Mouse (Mus musculus): Measurements from ENCODE around the gene Mllt6.

Mllt6 gene

GRCm38 (mm10) chr11:97666794-97667193 is 3.6 kb downstream of the Mllt6 start:
- DNase-seq (ENCODE audit: low spot score in 2 of 2) = no peak

- no peak for DNase-seq (ENCODE audit: low spot score in 2 of 2)
Measured at GRCm38 (mm10) chr11:97668160-97668559, 4.9 kb downstream of the Mllt6 start.

GRCm38 (mm10) chr11:97669268-97669667 is 6.1 kb downstream of the Mllt6 start:
- DNase-seq (ENCODE audit: low spot score in 2 of 2) = no peak

DNA sequence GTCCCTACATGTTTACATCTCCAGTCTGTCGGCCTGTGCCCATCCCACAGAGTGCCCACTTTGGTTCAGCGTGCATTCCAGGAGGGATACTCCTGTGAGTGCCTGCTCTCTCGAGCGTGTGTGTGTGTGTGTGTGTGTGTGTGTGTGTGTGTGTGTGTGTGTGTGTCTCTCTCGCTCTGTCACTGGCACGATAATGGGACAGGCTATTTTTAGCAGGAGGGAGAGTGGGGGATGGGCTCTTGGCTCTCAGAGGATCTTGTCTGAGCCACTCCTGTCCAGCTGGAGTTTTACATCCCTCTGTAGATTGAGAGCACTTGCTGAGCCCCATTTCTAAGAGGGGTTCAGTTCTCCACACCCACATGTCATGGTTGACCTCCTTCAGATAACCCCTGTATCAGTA is 6.6 kb downstream of the Mllt6 start:
- DNase-seq (ENCODE audit: low spot score in 2 of 2) = peak in 1 of 2 experiments; percentile 44

DNA sequence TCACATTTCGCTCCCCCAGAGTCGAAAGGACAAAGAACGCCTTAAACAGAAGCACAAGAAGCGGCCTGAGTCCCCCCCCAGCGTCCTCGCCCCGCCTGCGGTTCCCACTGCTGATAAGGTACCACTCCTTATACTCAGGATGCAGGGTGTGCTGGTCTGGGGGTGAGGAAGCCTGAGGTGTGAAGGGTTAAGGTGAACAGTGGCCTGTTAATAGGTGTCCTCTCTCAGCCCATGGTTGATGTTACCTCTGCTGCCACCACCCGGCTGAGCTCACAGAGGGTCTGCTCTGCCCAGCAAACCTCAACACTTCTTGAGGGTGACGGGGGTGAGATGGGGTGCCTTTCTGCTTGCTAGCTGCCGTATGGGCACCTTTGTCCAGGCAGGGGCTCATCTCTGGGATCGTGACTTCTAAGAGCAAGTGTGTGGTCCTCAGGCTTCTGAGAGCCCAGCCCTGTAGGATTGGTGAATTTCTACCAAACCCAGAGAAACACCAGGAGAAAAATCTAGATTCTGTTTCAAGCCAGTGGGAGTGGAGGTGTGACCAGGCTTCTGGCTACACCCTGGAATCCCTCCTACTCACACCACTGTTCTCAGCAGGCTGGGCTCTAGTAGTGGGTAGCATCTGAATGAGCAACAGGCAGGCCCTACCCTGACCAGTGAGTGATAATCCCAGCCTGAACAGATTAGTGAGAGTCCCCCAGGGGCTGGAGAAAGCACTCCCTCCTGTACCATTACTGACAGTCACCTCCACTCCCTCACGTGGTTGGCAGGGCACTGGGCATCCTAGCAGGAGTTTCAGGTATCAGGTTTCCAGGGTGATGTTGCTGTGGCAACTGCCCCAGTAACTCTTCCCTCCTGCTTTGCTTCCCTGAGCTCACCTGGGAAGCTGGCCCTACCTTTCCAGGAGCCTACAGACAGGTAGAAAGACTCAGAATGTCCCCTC is 7.3 kb downstream of the Mllt6 start:
- no peak for DNase-seq (ENCODE audit: low spot score in 2 of 2)

DNA sequence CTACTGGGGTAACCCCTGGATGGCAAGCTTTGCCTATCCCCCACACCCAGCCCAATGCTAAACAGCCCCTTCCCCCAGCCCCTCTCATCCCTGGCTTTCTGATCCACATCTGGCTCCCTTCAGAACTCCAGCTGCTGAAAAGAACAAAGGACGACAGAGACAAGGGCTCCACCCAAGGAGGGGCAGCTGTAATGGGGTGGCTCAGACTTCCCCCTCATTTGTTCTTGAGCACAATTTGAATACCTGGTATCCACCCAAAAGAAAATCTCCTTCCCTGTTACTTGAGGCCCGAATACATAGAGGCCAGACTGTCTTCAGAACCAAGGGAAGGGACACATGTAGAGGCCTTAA is 7.9 kb downstream of the Mllt6 start:
- DNase-seq (ENCODE audit: low spot score in 2 of 2) = no peak

DNA sequence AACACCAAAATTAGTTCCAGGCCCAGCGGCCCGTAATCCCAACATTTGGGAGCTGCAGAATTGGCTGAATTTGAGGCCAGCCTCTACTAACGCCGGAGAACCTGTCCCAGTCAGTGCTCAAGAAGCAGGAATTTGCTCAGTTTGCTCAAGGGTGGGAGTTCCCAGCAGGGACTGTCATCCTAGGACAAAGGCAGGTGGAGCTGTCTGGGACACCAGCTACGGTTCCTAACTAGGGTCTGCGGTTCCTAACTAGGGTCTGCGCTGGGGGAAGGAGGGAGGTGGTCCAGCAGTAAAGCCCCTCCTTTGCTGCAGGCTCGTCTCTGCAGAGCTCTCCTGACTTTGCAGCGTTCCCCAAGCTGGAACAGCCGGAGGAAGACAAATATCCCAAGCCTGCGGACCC is 9.9 kb downstream of the Mllt6 start:
- no peak for DNase-seq (ENCODE audit: low spot score in 2 of 2)

DNA sequence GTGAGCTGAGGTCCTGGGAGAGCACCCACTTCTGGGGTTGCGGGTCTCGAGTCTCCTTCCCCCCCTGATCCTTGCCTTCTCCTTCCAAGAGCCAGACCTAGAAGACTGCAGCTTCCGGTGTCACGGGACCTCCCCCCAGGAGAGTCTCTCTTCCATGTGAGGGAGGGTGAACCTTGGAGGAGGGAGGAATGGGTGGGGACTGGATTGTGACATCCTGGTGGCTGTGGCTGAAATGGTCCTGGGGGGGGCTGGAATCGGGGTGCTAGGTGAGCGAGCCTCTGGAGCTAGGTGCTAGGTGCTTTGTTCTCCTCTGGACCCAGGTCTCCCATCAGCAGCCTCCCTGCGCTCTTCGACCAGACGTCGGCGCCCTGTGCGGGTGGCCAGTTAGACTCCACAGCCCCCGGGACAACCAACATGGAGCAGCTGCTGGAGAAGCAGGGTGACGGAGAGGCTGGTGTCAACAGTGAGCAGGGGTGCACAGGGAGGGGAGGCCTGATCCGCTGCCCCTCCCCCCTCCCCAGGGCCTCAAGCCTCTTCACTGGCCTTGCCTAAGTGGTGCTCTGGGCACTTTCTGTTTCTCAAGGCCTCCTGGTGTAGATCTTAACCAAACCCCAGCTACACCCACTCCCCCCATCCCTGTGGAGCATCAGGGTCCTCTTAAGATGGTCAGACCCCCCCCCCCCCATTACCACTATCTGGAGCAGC is 13.0 kb downstream of the Mllt6 start:
- DNase-seq (ENCODE audit: low spot score in 2 of 2) = no peak

DNA sequence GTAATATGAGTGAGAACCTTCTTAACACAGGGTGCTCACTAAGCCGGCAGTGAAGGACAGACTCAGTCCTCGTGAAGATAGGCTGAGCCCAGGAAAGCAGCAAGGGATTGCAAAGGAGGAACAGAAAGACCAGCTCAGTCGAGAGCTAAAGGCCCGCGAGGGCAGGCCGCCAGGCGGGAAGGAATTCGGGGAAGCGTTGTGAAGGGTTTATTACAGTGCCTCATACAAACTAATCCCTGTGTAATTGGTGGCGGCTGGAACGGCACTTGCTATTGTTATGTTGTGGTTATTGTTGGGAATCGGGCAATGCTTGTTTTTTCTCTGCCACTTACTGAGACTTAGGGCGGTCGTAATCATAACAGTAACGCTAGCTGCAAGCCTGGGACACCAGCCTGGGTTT is 14.2 kb downstream of the Mllt6 start:
- DNase-seq (ENCODE audit: low spot score in 2 of 2) = no peak

GRCm38 (mm10) chr11:97677842-97678241 is 14.6 kb downstream of the Mllt6 start:
- no peak for DNase-seq (ENCODE audit: low spot score in 2 of 2)

DNA sequence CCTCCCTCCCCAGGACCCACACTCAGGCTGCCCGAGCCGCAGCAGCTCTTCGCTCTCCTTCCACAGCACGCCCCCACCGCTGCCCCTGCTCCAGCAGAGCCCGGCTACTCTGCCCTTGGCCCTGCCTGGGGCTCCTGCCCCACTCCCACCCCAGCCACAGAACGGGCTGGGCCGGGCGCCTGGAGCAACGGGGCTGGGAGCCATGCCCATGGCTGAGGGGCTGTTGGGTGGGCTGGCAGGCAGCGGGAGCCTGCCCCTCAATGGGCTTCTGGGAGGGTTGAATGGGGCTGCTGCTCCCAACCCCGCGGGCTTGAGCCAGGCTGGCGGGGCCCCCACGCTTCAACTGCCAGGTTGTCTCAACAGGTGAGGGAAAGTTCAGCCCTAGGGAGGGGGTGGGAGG is 15.1 kb downstream of the Mllt6 start:
- DNase-seq (ENCODE audit: low spot score in 2 of 2) = no peak

GRCm38 (mm10) chr11:97680430-97680829 is 17.2 kb downstream of the Mllt6 start:
- DNase-seq (ENCODE audit: low spot score in 2 of 2) = peak; percentile 43 to 70

DNA sequence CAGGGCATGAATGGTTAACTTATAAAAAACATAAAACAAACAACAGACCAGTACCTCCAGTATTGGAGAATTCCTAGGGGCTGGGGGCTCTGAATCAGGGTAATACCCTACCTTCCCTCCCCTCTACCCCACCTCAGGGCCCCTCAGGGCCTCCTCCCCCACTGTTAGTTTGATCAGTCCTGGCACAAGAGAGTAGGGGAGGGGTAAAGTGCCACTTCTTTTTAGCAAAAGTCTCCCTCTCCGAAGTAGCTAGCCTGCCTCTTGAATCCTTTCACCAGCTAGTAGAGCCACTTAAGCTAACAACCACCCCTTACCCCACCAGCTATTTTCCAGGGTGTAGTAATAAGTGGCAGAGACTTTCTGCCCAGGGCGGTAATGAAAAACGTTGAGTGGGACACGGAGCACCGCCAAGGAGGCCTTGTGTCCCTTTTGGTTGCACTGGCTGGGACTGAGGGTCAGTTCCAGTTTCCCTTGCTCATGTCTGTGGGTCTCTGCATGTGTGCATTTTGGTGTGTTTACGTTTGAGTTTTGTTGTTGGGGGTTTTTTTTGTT is 19.4 kb downstream of the Mllt6 start:
- no peak for DNase-seq (ENCODE audit: low spot score in 2 of 2)

DNA sequence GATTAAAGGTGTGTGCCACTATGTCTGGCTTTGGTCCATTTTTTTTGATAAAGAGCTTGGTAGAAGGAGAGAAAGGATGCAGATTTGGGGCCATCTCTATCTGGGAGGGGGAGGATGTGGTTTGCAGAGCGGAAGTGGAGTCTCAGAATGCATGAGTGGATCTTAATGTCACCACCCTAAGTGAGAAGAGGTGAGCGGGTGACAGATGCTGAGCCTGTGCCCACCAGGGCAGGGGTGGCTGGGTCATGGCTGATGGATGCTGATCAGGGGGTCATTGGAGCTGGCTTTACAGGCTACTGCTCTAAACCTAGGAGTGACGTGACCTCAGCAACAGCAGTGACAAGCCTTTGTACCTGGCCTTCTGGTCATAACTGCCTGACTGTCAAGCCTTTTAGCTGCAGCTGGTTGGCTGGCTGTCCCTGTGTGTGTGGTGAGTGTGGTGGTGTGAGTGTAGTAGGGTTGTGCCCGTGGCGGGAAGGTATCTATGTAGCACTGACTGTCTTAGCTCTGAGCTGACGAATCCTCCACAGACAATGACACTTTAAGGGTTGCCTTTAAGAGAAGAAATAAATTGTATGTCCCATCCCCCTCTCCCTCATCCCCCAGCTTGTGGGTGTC is 21.0 kb downstream of the Mllt6 start:
- no peak for DNase-seq (ENCODE audit: low spot score in 2 of 2)

DNA sequence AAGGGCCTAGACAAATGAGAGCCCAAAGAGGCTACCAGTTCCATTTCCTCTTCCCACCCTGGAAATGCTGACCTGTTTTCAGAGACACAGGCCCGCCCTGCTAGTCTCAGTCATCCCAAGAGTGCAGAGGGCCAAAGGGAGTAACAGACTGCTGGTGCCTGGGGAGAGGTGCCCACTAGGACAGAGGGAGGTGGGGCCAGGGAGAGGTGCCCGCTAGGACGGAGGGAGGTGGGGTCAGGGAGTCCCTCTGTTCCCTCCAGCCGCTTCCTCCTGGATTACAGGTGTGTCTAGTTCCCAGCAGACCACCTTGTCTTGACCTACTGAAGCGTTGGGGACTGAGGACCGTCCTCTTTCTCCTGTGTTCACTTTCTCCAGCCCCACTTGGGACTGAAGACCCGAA is 21.6 kb downstream of the Mllt6 start:
- DNase-seq (ENCODE audit: low spot score in 2 of 2) = no peak

DNA sequence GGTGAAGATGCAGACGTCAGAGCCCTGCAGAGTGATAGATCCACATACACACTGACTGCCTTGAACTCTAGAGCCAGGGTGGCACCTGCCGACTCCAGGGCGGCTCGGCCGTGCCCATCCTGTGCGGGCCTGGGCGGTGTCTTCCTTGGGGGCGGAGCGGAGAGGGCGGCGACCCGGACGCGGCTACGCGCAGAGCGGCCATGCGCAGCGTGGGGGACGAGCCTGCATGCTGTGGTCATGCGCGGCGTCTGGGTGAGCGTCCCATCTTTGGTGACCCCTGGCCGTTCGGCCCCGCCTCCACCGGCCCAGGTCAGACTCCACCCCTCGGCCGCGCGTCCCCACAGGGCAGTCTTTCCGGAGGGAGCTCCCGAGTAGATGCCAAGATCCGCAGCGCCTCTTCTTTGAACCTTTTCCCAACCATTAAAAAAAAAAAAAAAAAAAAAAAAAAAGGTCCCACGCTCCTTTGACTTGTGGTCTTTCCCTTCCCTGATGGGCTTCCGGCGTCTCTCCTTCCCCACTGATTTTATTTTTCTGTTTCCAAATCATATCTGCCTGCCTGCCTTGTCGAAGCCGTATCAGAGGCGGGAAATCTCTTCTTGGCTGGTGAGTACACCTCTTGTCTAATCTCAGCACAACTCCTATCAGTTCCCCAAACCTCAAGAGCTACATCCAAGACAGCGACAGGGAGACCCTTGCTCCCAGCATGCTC is 22.6 kb downstream of the Mllt6 start, which contains the start of gene Cisd3:
Cisd3 (plus strand) TSS at position 214 of the 709 bp plus-strand sequence.
- peak; percentile 60 to 71 for DNase-seq (ENCODE audit: low spot score in 2 of 2)

GRCm38 (mm10) chr11:97686322-97686908 is 23.2 kb downstream of the Mllt6 start:
- no peak for DNase-seq (ENCODE audit: low spot score in 2 of 2)

DNA sequence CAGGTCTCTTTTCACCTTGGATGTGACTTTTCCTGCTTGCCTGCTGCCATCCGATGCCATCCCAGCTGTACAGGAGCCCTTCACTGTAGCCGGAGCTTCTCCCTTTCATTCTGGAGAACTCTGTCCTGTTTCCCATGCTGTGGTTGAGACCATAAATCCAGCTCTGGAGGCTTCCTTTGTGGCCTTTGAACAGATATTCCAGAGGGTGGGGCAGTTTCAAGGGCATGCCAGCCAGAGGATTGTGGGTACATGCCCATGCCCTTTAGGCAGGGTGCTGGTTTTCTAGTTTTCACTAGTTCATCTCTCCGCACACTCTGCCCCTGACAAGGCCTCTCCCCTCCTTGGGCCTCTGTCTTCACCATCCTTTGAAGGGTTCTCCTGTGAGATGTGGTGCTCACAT is 23.8 kb downstream of the Mllt6 start:
- no peak for DNase-seq (ENCODE audit: low spot score in 2 of 2)

- DNase-seq (ENCODE audit: low spot score in 2 of 2) = peak; percentile 57 to 84
Measured at GRCm38 (mm10) chr11:97689861-97690260, 26.6 kb downstream of the Mllt6 start.

DNA sequence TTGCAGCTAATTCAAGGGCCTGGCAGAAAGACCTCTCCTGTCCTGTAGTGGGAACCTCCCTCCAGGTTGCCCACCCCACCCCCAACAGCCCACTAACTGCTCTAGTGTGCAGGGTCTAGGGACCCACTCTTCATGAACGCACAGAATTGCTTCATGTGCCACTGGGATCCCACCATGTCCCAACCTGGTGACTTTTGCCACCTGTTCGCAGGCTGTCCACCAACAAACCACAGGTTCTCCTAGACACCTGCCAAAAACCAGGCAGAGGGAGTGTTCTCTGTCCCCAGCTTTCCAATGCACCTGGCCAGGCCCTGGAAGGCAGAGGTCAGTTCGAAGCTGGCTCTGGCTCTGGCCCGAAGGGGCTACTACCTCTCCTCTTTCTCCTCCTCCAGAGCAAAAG is 31.2 kb downstream of the Mllt6 start:
- DNase-seq (ENCODE audit: low spot score in 2 of 2) = no peak
